Mouse (Mus musculus): Measurements from ENCODE around the gene 1110059E24Rik. TPM values are rescaled to one million over a fixed set of nuclear protein-coding genes. Genes with fewer than 3 reads are reported as not detected.
"Not testable (repeated sequence)": the region's sequence is repeated elsewhere in the genome, so short reads cannot be mapped to it uniquely, and the experiment has no call there.

The 1110059E24Rik gene
- polyA plus RNA-seq, 1 experiment = 42.5 TPM

- no peak for DNase-seq (ENCODE audit: low spot score)
Observed at GRCm38 (mm10) chr19:21626271-21626988, 26.3 kb downstream of the 1110059E24Rik start.

GRCm38 (mm10) chr19:21624148-21624535, 28.6 kb downstream of the 1110059E24Rik start:
- DNase-seq (ENCODE audit: low spot score) = no peak

GRCm38 (mm10) chr19:21623410-21624147, 29.2 kb downstream of the 1110059E24Rik start:
- DNase-seq (ENCODE audit: low spot score) = no peak

- DNase-seq (ENCODE audit: low spot score) = no peak
Observed at GRCm38 (mm10) chr19:21615801-21616200, 37.0 kb downstream of the 1110059E24Rik start.

GRCm38 (mm10) chr19:21611725-21612575, 40.8 kb downstream of the 1110059E24Rik start:
- DNase-seq (ENCODE audit: low spot score) = no peak

GRCm38 (mm10) chr19:21611297-21611696, 41.5 kb downstream of the 1110059E24Rik start:
- no peak for DNase-seq (ENCODE audit: low spot score)

GRCm38 (mm10) chr19:21610240-21610639, 42.5 kb downstream of the 1110059E24Rik start:
- no peak for DNase-seq (ENCODE audit: low spot score)

- no peak for DNase-seq (ENCODE audit: low spot score)
Observed at GRCm38 (mm10) chr19:21605294-21605693, 47.5 kb downstream of the 1110059E24Rik start.

GRCm38 (mm10) chr19:21603836-21604235, 48.9 kb downstream of the 1110059E24Rik start:
- DNase-seq (ENCODE audit: low spot score) = no peak

GRCm38 (mm10) chr19:21601541-21602101, 51.2 kb downstream of the 1110059E24Rik start:
- DNase-seq (ENCODE audit: low spot score) = no peak

GRCm38 (mm10) chr19:21598659-21599352, 54.0 kb downstream of the 1110059E24Rik start:
- DNase-seq (ENCODE audit: low spot score) = no peak

GRCm38 (mm10) chr19:21594676-21595075, 58.1 kb downstream of the 1110059E24Rik start:
- DNase-seq (ENCODE audit: low spot score) = no peak

GRCm38 (mm10) chr19:21592216-21592615, 60.6 kb downstream of the 1110059E24Rik start:
- DNase-seq (ENCODE audit: low spot score) = not testable (repeated sequence)

- DNase-seq (ENCODE audit: low spot score) = no peak
Observed at GRCm38 (mm10) chr19:21589888-21590287, 62.9 kb downstream of the 1110059E24Rik start.

GRCm38 (mm10) chr19:21587593-21587992, 65.2 kb downstream of the 1110059E24Rik start:
- no peak for DNase-seq (ENCODE audit: low spot score)

- no peak for DNase-seq (ENCODE audit: low spot score)
Observed at GRCm38 (mm10) chr19:21586546-21586945, 66.2 kb downstream of the 1110059E24Rik start.

- DNase-seq (ENCODE audit: low spot score) = no peak
Observed at GRCm38 (mm10) chr19:21585868-21586267, 66.9 kb downstream of the 1110059E24Rik start.

- DNase-seq (ENCODE audit: low spot score) = no peak
Observed at GRCm38 (mm10) chr19:21583986-21584385, 68.8 kb downstream of the 1110059E24Rik start.

GRCm38 (mm10) chr19:21583523-21583984, 69.2 kb downstream of the 1110059E24Rik start:
- no peak for DNase-seq (ENCODE audit: low spot score)

- DNase-seq (ENCODE audit: low spot score) = no peak
Observed at GRCm38 (mm10) chr19:21581404-21581803, 71.4 kb downstream of the 1110059E24Rik start.

GRCm38 (mm10) chr19:21579896-21580295, 72.9 kb downstream of the 1110059E24Rik start:
- DNase-seq (ENCODE audit: low spot score) = no peak

All from urinary bladder, adult 2 months (tissue).